Mouse (Mus musculus) liver, adult 2 months (tissue): Measurements from ENCODE around the gene 4933428G20Rik. TPM values are rescaled to one million over a fixed set of nuclear protein-coding genes. Genes with fewer than 3 reads are reported as not detected.

ENCODE experiments used
- DNase-seq: peaks from one replicate; pipeline ENCODE4 v3.0.0-alpha.2; 2011; ENCODE audit warnings: low read depth, low spot score; ENCODE audit errors: extremely low read depth
- H3K27ac ChIP-seq: fragments of 200-500 bp; replicated peaks from 2 replicates; pipeline ENCODE4 v1.5.1; 2012; ENCODE audit warnings: low read depth, mild to moderate bottlenecking, control low read depth, inconsistent platforms, low read length; ENCODE audit not compliant: insufficient read depth
- H3K27me3 ChIP-seq: fragments of 200-500 bp; 2 replicates; pipeline ENCODE4 v1.6.1; 2012; ENCODE audit warnings: mild to moderate bottlenecking, moderate library complexity, low read length, inconsistent platforms; ENCODE audit not compliant: control insufficient read depth, insufficient read depth
- H3K36me3 ChIP-seq: fragments of 200-500 bp; 2 replicates; pipeline ENCODE4 v1.6.1; 2012; ENCODE audit warnings: low read length, inconsistent platforms; ENCODE audit not compliant: control insufficient read depth, insufficient read depth
- H3K4me1 ChIP-seq: fragments of 200-500 bp; 2 replicates; pipeline ENCODE4 v1.6.1; 2011; ENCODE audit warnings: low read length; ENCODE audit not compliant: control insufficient read depth, insufficient read depth
- H3K4me3 ChIP-seq: fragments of 200-500 bp; 2 replicates; pipeline ENCODE4 v1.5.1; 2011; ENCODE audit warnings: low read depth, mild to moderate bottlenecking, control low read depth, low read length, moderate library complexity; ENCODE audit not compliant: insufficient read depth
- H3K79me2 ChIP-seq: fragments of 200-500 bp; 2 replicates; pipeline ENCODE4 v1.6.1; 2012; ENCODE audit warnings: inconsistent platforms, mild to moderate bottlenecking, low read length, moderate library complexity; ENCODE audit not compliant: control insufficient read depth, insufficient read depth
- H3K9ac ChIP-seq: fragments of 200-500 bp; 2 replicates; pipeline ENCODE4 v1.6.1; 2012; ENCODE audit warnings: low read depth, mild to moderate bottlenecking, control low read depth, inconsistent platforms, low read length
- CTCF ChIP-seq: fragments of 200-500 bp; IDR thresholded peaks from 2 replicates; pipeline ENCODE4 v1.5.1; 2011; ENCODE audit warnings: low read depth, low read length, control low read depth
- POLR2A ChIP-seq: fragments of 200-500 bp; IDR thresholded peaks from 2 replicates; pipeline ENCODE4 v1.6.1; 2011; ENCODE audit warnings: low read length, control low read depth; ENCODE audit not compliant: insufficient read depth; ENCODE audit errors: extremely low read depth
- WGBS: fragments of 180-500 bp; shearing (Covaris S2); methylation state at CpG from one replicate; pipeline ENCODE4 v1.1.7; 2018; 5-methylcytosine and 5-hydroxymethylcytosine counted together
- polyA plus RNA-seq: library from polyadenylated mRNA; depleted of rRNA; stranded (reverse); fragments of >200 nt; gene quantifications from 2 replicates; pipeline ENCODE4 v1.2.3, GENCODE M21; 2012
- total RNA-seq: library from RNA; depleted of rRNA; stranded (reverse); fragments of >200 nt; gene quantifications from 2 replicates; pipeline ENCODE4 v1.2.3, GENCODE M21; 2014

The 4933428G20Rik gene
- total and polyA plus RNA-seq, 2 experiments = not detected

- TF ChIP-seq CTCF (peak; percentile 95), POLR2A (no peak)
- no peaks in the 10 kb centered on the region for H3K27me3 ChIP-seq
- H3K4me3 ChIP-seq = no peak overlapping the region
- no peaks in the 10 kb centered on the region for H3K4me1 ChIP-seq
- H3K27ac ChIP-seq = no peak overlapping the region
- H3K9ac ChIP-seq = no peak overlapping the region
- H3K36me3 ChIP-seq = no peaks in the 10 kb centered on the region; the same call in 1 of the 2 replicates
- no peaks in the 10 kb centered on the region for H3K79me2 ChIP-seq
- 53% methylated on average over 16 of the region's 16 CpGs for WGBS
- DNase-seq = no peak
Measured at GRCm38 (mm10) chr11:97489589-97490324, 10.4 kb downstream of the 4933428G20Rik start.

GRCm38 (mm10) chr11:97487656-97488055 is 12.5 kb downstream of the 4933428G20Rik start:
- Histone ChIP-seq H3K9ac (no peak overlapping the region), H3K79me2 (no peaks in the 10 kb centered on the region), H3K4me3 (no peak overlapping the region), H3K27me3 (no peaks in the 10 kb centered on the region), H3K36me3 (peaks cover 4% of the 10 kb centered on the region), H3K27ac (no peak overlapping the region), H3K4me1 (no peaks in the 10 kb centered on the region)
- no peak for DNase-seq
- WGBS = 70% methylated on average over 3 of the region's 3 CpGs
- TF ChIP-seq POLR2A (no peak), CTCF (no peak)

GRCm38 (mm10) chr11:97485661-97486060 is 14.5 kb downstream of the 4933428G20Rik start:
- WGBS = 71% methylated on average over 8 of the region's 8 CpGs
- no peak for TF ChIP-seq CTCF
- no peak for TF ChIP-seq POLR2A
- no peak overlapping the region for H3K4me3 ChIP-seq
- no peaks in the 10 kb centered on the region for H3K4me1 ChIP-seq
- DNase-seq = no peak
- no peaks in the 10 kb centered on the region for H3K27me3 ChIP-seq
- H3K27ac ChIP-seq = no peak overlapping the region
- peaks cover 11% of the 10 kb centered on the region for H3K36me3 ChIP-seq
- no peak overlapping the region for H3K9ac ChIP-seq
- H3K79me2 ChIP-seq = no peaks in the 10 kb centered on the region

- DNase-seq = no peak
- Histone ChIP-seq H3K27me3 (no peaks in the 10 kb centered on the region), H3K9ac (no peak overlapping the region), H3K36me3 (peaks cover 15% of the 10 kb centered on the region), H3K4me1 (no peaks in the 10 kb centered on the region), H3K4me3 (no peak overlapping the region), H3K27ac (no peak overlapping the region), H3K79me2 (peaks cover 4% of the 10 kb centered on the region; the same call in 1 of the 2 replicates)
- TF ChIP-seq CTCF (no peak), POLR2A (no peak)
- 50% methylated on average over 8 of the region's 8 CpGs for WGBS
Measured at GRCm38 (mm10) chr11:97479824-97480223, 20.3 kb downstream of the 4933428G20Rik start.

DNA sequence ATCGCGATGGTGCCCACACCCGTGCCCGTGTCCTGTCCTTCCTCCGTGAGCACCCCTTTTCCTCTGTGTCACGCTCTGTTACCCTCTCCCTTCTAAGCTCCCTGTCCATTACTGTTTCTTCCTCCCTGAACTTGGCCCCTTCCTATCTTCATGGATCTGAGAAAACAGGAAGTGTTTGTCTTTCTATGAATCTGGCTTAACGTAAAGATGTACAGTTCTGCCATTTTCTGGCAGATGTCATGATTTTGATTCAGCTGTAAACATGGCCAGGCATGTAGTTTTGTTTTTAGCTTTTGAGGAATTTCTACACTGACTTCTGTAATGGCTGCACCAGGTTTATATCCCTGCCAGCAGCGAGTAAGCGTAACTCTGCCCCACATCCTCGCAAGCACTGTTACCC is 21.1 kb downstream of the 4933428G20Rik start:
- Histone ChIP-seq H3K79me2 (peaks cover 4% of the 10 kb centered on the region; the same call in 1 of the 2 replicates), H3K27me3 (no peaks in the 10 kb centered on the region), H3K9ac (no peak overlapping the region), H3K27ac (no peak overlapping the region), H3K4me3 (no peak overlapping the region), H3K36me3 (peaks cover 12% of the 10 kb centered on the region), H3K4me1 (no peaks in the 10 kb centered on the region)
- no peak for DNase-seq
- TF ChIP-seq POLR2A = no peak
- TF ChIP-seq CTCF = no peak
- 82% methylated on average over 10 of the region's 10 CpGs for WGBS

- Histone ChIP-seq H3K4me3 (no peak overlapping the region), H3K4me1 (no peaks in the 10 kb centered on the region), H3K9ac (no peak overlapping the region), H3K27me3 (no peaks in the 10 kb centered on the region), H3K79me2 (peaks cover 4% of the 10 kb centered on the region; the same call in 1 of the 2 replicates), H3K36me3 (peaks cover 12% of the 10 kb centered on the region), H3K27ac (no peak overlapping the region)
- TF ChIP-seq CTCF = no peak
- no peak for DNase-seq
- 83% methylated on average over 6 of the region's 6 CpGs for WGBS
Measured at GRCm38 (mm10) chr11:97478345-97478744, 21.8 kb downstream of the 4933428G20Rik start.
